Mouse (Mus musculus) C2C12 (cell line): ENCODE measurements around the gene Usp37. TPM values are rescaled to one million over a fixed set of nuclear protein-coding genes. Genes with fewer than 3 reads are reported as not detected.

ENCODE experiments used
- H3K27me3 ChIP-seq: one replicate; pipeline ENCODE4 v1.6.1; 2011; ENCODE audit not compliant: control insufficient read depth, insufficient read depth, insufficient read length
- H3K36me3 ChIP-seq: one replicate; pipeline ENCODE4 v1.6.1; 2011; ENCODE audit not compliant: control insufficient read depth, insufficient read depth
- H3K4me3 ChIP-seq: one replicate; pipeline ENCODE4 v1.5.1; 2011; ENCODE audit warnings: mild to moderate bottlenecking, control low read depth; ENCODE audit not compliant: poor library complexity, insufficient read depth, severe bottlenecking
- H3K79me2 ChIP-seq: one replicate; pipeline ENCODE4 v1.6.1; 2011; ENCODE audit not compliant: control insufficient read depth, insufficient read depth
- H3K79me3 ChIP-seq: one replicate; pipeline ENCODE4 v1.6.1; 2011; ENCODE audit warnings: low read depth, control low read depth
- H3ac ChIP-seq: one replicate; pipeline ENCODE3; 2011; ENCODE audit warnings: low read depth; ENCODE audit not compliant: control insufficient read depth, insufficient read length
- CEBPB ChIP-seq: IDR thresholded peaks from one replicate; pipeline ENCODE4 v1.6.1; 2011; ENCODE audit warnings: low read depth, mild to moderate bottlenecking, control low read depth, moderate library complexity
- CTCF ChIP-seq: IDR thresholded peaks from one replicate; pipeline ENCODE4 v1.5.1; 2011; ENCODE audit not compliant: control insufficient read depth, insufficient read depth, insufficient read length
- FOSL1 ChIP-seq: IDR thresholded peaks from one replicate; pipeline ENCODE4 v1.8.0; 2011; ENCODE audit warnings: mild to moderate bottlenecking, low read length; ENCODE audit not compliant: poor library complexity, insufficient read depth, severe bottlenecking
- MAX ChIP-seq: IDR thresholded peaks from one replicate; pipeline ENCODE4 v1.6.1; 2011; ENCODE audit warnings: mild to moderate bottlenecking, control low read depth
- MYOD1 ChIP-seq: IDR thresholded peaks from one replicate; pipeline ENCODE4 v1.6.1; 2011; ENCODE audit warnings: low read depth; ENCODE audit not compliant: control insufficient read depth, insufficient read length
- MYOG ChIP-seq: IDR thresholded peaks from one replicate; pipeline ENCODE4 v1.6.1; 2011; ENCODE audit not compliant: control insufficient read depth, insufficient read length; ENCODE audit errors: extremely low read depth
- USF1 ChIP-seq: IDR thresholded peaks from one replicate; pipeline ENCODE4 v1.6.1; 2011; ENCODE audit warnings: low read depth, mild to moderate bottlenecking, control low read depth, moderate library complexity
- polyA plus RNA-seq: library from polyadenylated mRNA; unstranded; fragments of >200 nt; fragmentation: generic; extraction: Trizol; gene quantifications from one replicate; pipeline ENCODE4 v1.2.1, GENCODE M21; 2012; ENCODE audit warnings: missing spikeins

Usp37 gene
- polyA plus RNA-seq, 1 experiment = 4.9 TPM

GRCm38 (mm10) chr1:74569739-74570719 is 25.9 kb upstream of the Usp37 start:
- Histone ChIP-seq H3K36me3 (peaks cover 84% of the 10 kb centered on the region), H3K4me3 (no peak overlapping the region), H3ac (no peak overlapping the region), H3K79me3 (peaks cover 4% of the 10 kb centered on the region), H3K27me3 (no peaks in the 10 kb centered on the region), H3K79me2 (peaks cover 11% of the 10 kb centered on the region)
- TF ChIP-seq CTCF = no peak
- no peak for TF ChIP-seq MYOD1
- TF ChIP-seq CEBPB = no peak
- TF ChIP-seq MAX = no peak
- no peak for TF ChIP-seq MYOG
- TF ChIP-seq USF1 = no peak
- no peak for TF ChIP-seq FOSL1

- Histone ChIP-seq H3K27me3 (no peaks in the 10 kb centered on the region), H3ac (no peak overlapping the region), H3K79me3 (no peaks in the 10 kb centered on the region), H3K79me2 (no peaks in the 10 kb centered on the region), H3K4me3 (no peak overlapping the region), H3K36me3 (peaks cover 55% of the 10 kb centered on the region)
- no peak for TF ChIP-seq MAX
- TF ChIP-seq MYOD1 = no peak
- TF ChIP-seq CEBPB = no peak
Measured at GRCm38 (mm10) chr1:74565834-74566233, 21.8 kb upstream of the Usp37 start.

- Histone ChIP-seq H3K79me3 (no peaks in the 10 kb centered on the region), H3ac (no peak overlapping the region), H3K27me3 (no peaks in the 10 kb centered on the region), H3K79me2 (no peaks in the 10 kb centered on the region), H3K4me3 (no peak overlapping the region), H3K36me3 (peaks cover 2% of the 10 kb centered on the region)
- TF ChIP-seq CEBPB = no peak
- no peak for TF ChIP-seq MAX
- TF ChIP-seq MYOD1 = no peak
- TF ChIP-seq FOSL1 = no peak
- TF ChIP-seq MYOG = no peak
- no peak for TF ChIP-seq USF1
- TF ChIP-seq CTCF = no peak
Measured at GRCm38 (mm10) chr1:74559061-74559460, 15.0 kb upstream of the Usp37 start.

DNA sequence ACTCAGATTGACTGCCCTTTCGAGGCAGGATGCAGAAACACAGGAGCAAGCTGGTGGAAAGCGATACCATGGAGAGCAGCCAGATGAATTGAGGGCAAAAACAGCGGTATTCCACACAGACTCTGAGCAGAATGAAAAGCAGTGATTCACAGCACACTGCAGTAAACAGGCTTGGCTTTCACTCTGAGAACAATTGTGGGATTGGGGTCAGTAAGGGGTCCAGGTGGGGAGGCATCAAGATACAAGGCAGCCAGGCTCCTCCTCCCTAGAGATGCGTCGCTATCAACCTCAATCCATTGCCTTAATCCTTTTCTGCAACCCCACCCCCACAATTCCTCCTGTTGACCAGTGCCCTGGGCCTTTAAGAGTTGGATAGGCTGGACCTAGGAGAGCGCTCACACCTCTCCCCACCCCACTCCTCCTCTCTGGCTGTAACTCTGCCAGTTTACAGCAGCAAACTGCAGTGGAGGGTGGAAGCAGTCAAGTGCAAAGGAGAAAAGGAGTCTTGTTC is 1.6 kb downstream of the Usp37 start, which contains the start of gene Plcd4:
Gene Plcd4, plus strand, starts transcription at position 438 of the 511 bp plus-strand sequence.
- no peak for TF ChIP-seq USF1
- no peak for TF ChIP-seq MYOD1
- no peak for TF ChIP-seq CEBPB
- no peak for TF ChIP-seq MAX
- no peak for TF ChIP-seq FOSL1
- TF ChIP-seq MYOG = no peak
- TF ChIP-seq CTCF = no peak
- H3ac ChIP-seq = no peak within 1 kb of the TSS
- H3K79me2 ChIP-seq = no peaks in the 10 kb centered on the region
- no peak within 1 kb of the TSS for H3K4me3 ChIP-seq
- H3K36me3 ChIP-seq = no peaks in the 10 kb centered on the region
- H3K27me3 ChIP-seq = peaks cover 9% of the 10 kb centered on the region
- no peaks in the 10 kb centered on the region for H3K79me3 ChIP-seq

DNA sequence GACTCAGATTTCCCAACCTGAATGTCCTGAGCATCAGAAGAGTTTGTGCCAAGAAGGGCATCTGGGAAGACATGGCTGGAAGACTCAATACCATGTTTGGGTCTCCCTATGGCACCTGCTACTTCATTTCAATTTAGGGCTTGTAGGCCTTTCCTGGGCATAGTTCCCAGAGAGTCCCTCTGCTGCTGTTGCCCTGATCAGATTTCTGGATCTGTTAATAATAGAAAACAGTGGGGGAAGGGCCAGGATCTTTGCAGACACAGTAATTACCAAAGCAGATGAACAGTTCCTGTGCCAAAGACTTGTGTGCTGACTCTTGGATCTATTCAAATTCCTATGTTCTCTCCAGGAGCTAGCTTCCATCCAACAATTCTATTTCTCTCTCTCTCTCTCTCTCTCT is 5.4 kb downstream of the Usp37 start:
- no peak for TF ChIP-seq FOSL1
- TF ChIP-seq CTCF = no peak
- no peak for TF ChIP-seq CEBPB
- TF ChIP-seq USF1 = no peak
- no peak for TF ChIP-seq MAX
- TF ChIP-seq MYOD1 = no peak
- TF ChIP-seq MYOG = no peak
- Histone ChIP-seq H3ac (no peak overlapping the region), H3K36me3 (no peaks in the 10 kb centered on the region), H3K79me3 (no peaks in the 10 kb centered on the region), H3K27me3 (no peaks in the 10 kb centered on the region), H3K79me2 (no peaks in the 10 kb centered on the region), H3K4me3 (no peak overlapping the region)
